Mouse (Mus musculus) lung, embryonic 14.5 days (tissue): ENCODE measurements around the gene Gm10382. TPM values are rescaled to one million over a fixed set of nuclear protein-coding genes. Genes with fewer than 3 reads are reported as not detected.

Experiments used
- ATAC-seq: fragments of 200-750 bp; cut with Nextera tagmentation; 2 replicates; pipeline ENCODE4 v1.8.0; 2017; ENCODE audit warnings: mild to moderate bottlenecking, moderate TSS enrichment, moderate library complexity; ENCODE audit not compliant: insufficient read depth
- DNase-seq: peaks from one replicate; pipeline ENCODE4 v3.0.0-alpha.2; 2015
- H3K27ac ChIP-seq: fragments of 300-500 bp; sonication (generic); 2 replicates; pipeline ENCODE4 v1.5.1; 2014; ENCODE audit warnings: low read depth, mild to moderate bottlenecking, moderate library complexity
- H3K27me3 ChIP-seq: fragments of 300-500 bp; sonication (generic); 2 replicates; pipeline ENCODE4 v1.6.1; 2014; ENCODE audit warnings: low read length, control low read depth; ENCODE audit not compliant: insufficient read depth
- H3K36me3 ChIP-seq: fragments of 300-500 bp; sonication (generic); 2 replicates; pipeline ENCODE4 v1.6.1; 2014; ENCODE audit warnings: control low read depth; ENCODE audit not compliant: insufficient read depth
- H3K4me1 ChIP-seq: fragments of 300-500 bp; sonication (generic); 2 replicates; pipeline ENCODE4 v1.6.1; 2014; ENCODE audit warnings: antibody characterized with exemption, control low read depth; ENCODE audit not compliant: insufficient read depth
- H3K4me2 ChIP-seq: fragments of 300-500 bp; sonication (generic); 2 replicates; pipeline ENCODE4 v1.6.1; 2014; ENCODE audit warnings: mild to moderate bottlenecking
- H3K4me3 ChIP-seq: fragments of 300-500 bp; sonication (generic); 2 replicates; pipeline ENCODE4 v1.5.1; 2014; ENCODE audit warnings: low read depth, low read length
- H3K9ac ChIP-seq: fragments of 300-500 bp; sonication (generic); 2 replicates; pipeline ENCODE4 v1.6.1; 2014
- H3K9me3 ChIP-seq: fragments of 300-500 bp; sonication (generic); 2 replicates; pipeline ENCODE4 v1.6.1; 2016; ENCODE audit warnings: low read depth, low read length, control low read depth
- CTCF ChIP-seq: IDR thresholded peaks from 2 replicates; pipeline ENCODE4 v1.5.1; 2016; ENCODE audit warnings: antibody characterized with exemption, low read depth
- WGBS: fragments of 180-500 bp; shearing (Covaris S2); extraction: QIAGEN DNeasy Blood & Tissue Kit; methylation state at CpG from one replicate; pipeline ENCODE4 v1.1.7; 2014; 5-methylcytosine and 5-hydroxymethylcytosine counted together
- polyA plus RNA-seq: library from polyadenylated mRNA; unstranded; fragments of >200 nt; fragmentation: Nextera tagmentation; extraction: Ambion mirVana; gene quantifications from 2 replicates; pipeline ENCODE4 v1.2.1, GENCODE M21; 2014

Gene Gm10382
- polyA plus RNA-seq, 1 experiment from 2014 or later, result 0.45 TPM

DNA sequence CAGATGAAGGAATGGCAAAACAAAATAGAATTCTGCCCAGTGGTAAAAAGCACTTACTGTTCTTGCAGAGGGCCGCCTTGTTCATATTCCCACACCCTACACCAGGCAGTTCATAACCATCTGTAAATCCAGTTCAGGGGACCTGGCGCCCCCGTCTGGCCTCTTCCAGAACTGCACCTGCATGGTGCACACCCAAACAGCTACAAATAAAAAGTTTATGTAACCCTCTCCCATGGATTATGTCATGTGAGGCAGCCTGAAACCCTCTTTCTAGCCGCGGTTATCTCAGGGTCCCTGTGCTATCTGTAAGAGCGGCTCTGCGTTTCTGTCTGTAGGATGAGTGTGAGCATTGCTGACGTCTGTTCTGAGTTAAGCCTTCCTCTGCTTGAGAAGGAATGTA, 40.6 kb upstream of the Gm10382 start:
- 27% methylated on average over 8 of the region's 8 CpGs for WGBS
- Histone ChIP-seq H3K9ac (no peak overlapping the region), H3K27me3 (no peaks in the 10 kb centered on the region), H3K36me3 (no peaks in the 10 kb centered on the region), H3K4me3 (no peak overlapping the region), H3K4me2 (no peak overlapping the region), H3K4me1 (no peaks in the 10 kb centered on the region), H3K27ac (no peak overlapping the region), H3K9me3 (no peaks in the 10 kb centered on the region)
- DNase-seq, result peak; percentile 65
- TF ChIP-seq CTCF, result peak; percentile 71
- ATAC-seq, result no peak

DNA sequence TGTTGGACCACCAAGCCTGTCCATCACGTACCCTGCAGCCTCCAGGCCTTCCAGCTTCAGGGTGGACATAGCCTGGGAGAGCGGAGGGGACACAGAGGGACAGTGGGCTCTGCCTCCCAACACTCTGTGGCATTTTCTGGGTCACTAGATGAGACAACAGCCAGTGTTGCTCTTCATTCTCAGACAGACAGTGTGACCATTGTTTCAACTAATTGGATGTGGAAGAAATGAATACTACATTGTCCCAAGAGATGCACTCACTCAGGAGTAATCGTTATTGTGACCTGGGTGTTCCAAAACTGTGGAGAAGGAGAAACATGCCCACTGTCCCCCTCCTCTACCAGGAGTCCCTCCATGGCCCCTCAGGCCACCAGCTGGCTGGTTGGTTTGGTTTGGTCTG, 39.7 kb upstream of the Gm10382 start:
- no peaks in the 10 kb centered on the region for H3K9me3 ChIP-seq
- H3K4me2 ChIP-seq, result no peak overlapping the region
- no peak overlapping the region for H3K4me3 ChIP-seq
- no peak overlapping the region for H3K9ac ChIP-seq
- TF ChIP-seq CTCF, result no peak
- H3K27me3 ChIP-seq, result no peaks in the 10 kb centered on the region
- no peak overlapping the region for H3K27ac ChIP-seq
- H3K36me3 ChIP-seq, result no peaks in the 10 kb centered on the region
- H3K4me1 ChIP-seq, result no peaks in the 10 kb centered on the region
- 79% methylated on average over 3 of the region's 3 CpGs for WGBS
- ATAC-seq (no peak), DNase-seq (no peak)

DNA sequence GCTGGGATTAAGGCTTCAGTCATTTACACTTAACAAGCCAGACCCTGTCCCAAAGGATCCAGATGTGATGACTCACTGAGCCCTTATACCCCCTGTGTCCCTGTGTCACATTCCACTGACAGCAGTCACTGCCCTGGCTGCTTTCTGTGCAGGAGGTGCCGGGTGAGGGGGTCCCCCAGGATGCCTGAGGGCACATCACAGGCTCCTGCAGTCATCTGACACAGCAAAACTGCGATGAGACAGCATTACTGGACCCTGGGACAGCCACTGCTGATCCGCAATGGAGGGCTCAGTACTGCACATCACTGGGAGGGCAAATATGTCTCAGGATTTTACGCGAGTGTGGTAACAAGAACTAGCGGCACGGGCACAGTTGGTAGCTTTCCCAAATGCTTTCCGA, 38.1 kb upstream of the Gm10382 start:
- no peak for TF ChIP-seq CTCF
- Histone ChIP-seq H3K9me3 (no peaks in the 10 kb centered on the region), H3K4me2 (no peak overlapping the region), H3K36me3 (no peaks in the 10 kb centered on the region), H3K27ac (no peak overlapping the region), H3K4me1 (no peaks in the 10 kb centered on the region), H3K4me3 (no peak overlapping the region), H3K9ac (no peak overlapping the region), H3K27me3 (no peaks in the 10 kb centered on the region)
- DNase-seq (no peak), ATAC-seq (no peak)
- 77% methylated on average over 8 of the region's 8 CpGs for WGBS

DNA sequence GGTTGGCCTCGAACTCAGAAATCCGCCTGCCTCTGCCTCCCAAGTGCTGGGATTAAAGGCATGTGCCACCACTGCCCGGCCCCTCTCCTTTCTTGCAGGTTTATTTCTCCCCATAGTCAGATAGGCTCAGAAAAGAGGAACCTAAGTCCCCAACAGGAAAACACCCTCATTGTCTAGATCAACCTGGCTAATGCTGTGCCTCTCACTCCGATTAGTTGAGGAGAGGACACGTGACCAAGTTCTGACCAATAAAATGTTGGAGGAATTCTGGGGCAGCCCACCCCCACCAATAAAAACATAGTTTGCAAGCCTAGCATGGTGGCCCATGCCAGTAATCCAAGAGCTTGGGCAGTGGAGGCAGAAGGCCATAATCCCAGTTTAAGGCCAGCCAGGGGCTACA, 37.2 kb upstream of the Gm10382 start:
- H3K27me3 ChIP-seq, result no peaks in the 10 kb centered on the region
- no peak overlapping the region for H3K9ac ChIP-seq
- no peaks in the 10 kb centered on the region for H3K4me1 ChIP-seq
- H3K36me3 ChIP-seq, result no peaks in the 10 kb centered on the region
- WGBS, result 94% methylated on average over 5 of the region's 5 CpGs
- H3K4me3 ChIP-seq, result no peak overlapping the region
- H3K4me2 ChIP-seq, result no peak overlapping the region
- H3K9me3 ChIP-seq, result no peaks in the 10 kb centered on the region
- no peak overlapping the region for H3K27ac ChIP-seq
- no peak for ATAC-seq
- DNase-seq, result no peak
- TF ChIP-seq CTCF, result no peak

DNA sequence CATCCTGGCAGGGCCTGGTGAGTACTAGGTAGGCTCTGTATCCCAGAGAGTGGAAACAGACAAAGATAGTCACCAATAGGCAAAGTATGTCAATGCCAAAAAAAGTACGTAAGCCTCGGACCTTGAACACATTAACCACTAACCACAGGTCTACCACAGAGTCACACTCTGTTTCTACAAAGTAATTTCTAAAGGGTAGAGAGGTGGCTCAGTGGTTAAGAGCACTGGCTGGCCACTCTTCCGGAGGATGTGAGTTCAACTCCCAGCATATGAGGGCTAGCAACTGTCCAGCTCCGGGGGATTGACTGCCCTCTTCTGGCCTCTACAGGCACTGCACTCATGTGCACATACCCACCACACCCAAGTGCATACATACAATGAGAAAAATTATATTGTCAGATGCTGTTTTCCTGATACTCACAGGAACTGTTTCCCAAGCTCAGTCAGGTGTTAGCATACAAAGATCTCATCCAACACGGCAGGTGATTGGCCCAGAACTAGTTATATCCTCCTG, 36.3 kb upstream of the Gm10382 start:
- peak; percentile 36 for TF ChIP-seq CTCF
- no peak overlapping the region for H3K4me2 ChIP-seq
- H3K9ac ChIP-seq, result no peak overlapping the region
- H3K4me3 ChIP-seq, result no peak overlapping the region
- no peaks in the 10 kb centered on the region for H3K27me3 ChIP-seq
- 91% methylated on average over 5 of the region's 5 CpGs for WGBS
- no peaks in the 10 kb centered on the region for H3K4me1 ChIP-seq
- H3K27ac ChIP-seq, result no peak overlapping the region
- H3K36me3 ChIP-seq, result no peaks in the 10 kb centered on the region
- no peaks in the 10 kb centered on the region for H3K9me3 ChIP-seq
- ATAC-seq, result no peak
- no peak for DNase-seq

DNA sequence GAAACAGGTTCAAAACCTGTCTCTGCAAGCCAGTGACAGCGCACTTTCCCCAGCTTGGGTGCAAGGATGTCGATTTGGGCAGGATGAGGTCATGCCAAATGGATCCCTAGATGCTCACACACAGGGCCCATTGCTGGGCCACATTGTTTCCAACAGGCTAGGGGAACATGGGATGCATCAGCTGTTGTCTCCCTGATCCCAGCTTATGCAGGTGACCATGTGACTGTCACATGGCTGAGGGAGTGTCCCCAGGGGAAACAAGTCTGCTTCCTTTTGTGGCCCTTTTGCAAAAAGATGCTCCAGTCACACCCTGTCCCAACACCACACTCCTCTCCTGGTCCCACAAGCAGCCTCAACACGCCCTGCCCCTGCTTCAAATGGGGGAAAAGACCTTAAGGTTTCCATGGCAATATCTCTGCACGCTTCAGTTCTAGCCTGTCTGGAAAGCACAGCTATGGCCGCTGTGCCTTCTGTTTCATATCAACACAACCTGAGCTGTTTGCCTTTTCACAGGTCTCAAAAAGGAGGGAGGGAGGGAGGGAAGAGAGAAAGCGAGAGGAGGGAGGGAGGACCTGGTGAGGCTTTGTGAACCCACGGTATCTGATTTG, 34.1 kb upstream of the Gm10382 start:
- no peak for TF ChIP-seq CTCF
- Histone ChIP-seq H3K4me3 (no peak overlapping the region), H3K4me1 (no peaks in the 10 kb centered on the region), H3K27ac (no peak overlapping the region), H3K27me3 (no peaks in the 10 kb centered on the region), H3K4me2 (no peak overlapping the region), H3K36me3 (no peaks in the 10 kb centered on the region), H3K9me3 (no peaks in the 10 kb centered on the region), H3K9ac (no peak overlapping the region)
- 37% methylated on average over 7 of the region's 7 CpGs for WGBS
- DNase-seq (no peak), ATAC-seq (no peak)

DNA sequence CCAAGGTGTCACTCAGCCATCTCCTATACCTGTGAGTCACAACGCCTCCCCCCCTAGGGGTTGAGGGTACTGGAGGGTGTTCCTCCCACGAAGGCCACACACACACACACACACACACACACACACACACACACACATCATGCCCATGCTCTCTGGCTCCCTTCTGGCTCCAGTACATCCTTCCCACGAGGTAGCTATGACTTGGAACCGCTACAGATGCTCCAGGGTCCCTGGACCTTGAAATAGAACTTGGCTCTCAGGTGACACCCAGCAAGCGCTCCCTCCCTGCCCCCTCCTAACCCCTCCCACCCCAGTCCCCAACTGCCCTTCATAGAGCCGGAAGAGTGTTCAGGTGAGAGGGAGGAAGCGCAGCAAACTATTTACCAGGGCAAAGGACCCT, 33.5 kb upstream of the Gm10382 start:
- ATAC-seq, result no peak

More for the DNA sequence above, 33.5 kb upstream of the Gm10382 start:
- Histone ChIP-seq H3K4me2 (no peak overlapping the region), H3K36me3 (no peaks in the 10 kb centered on the region), H3K4me3 (no peak overlapping the region), H3K9ac (no peak overlapping the region), H3K4me1 (no peaks in the 10 kb centered on the region), H3K27me3 (no peaks in the 10 kb centered on the region), H3K27ac (no peak overlapping the region), H3K9me3 (no peaks in the 10 kb centered on the region)
- no peak for DNase-seq
- no peak for TF ChIP-seq CTCF
- WGBS, result 41% methylated on average over 7 of the region's 7 CpGs
